Mouse (Mus musculus): ENCODE results near the gene Sf1. TPM values are rescaled to one million over a fixed set of nuclear protein-coding genes. Genes with fewer than 3 reads are reported as not detected.

Gene Sf1
- polyA plus RNA-seq, 1 experiment = 355 TPM

DNA sequence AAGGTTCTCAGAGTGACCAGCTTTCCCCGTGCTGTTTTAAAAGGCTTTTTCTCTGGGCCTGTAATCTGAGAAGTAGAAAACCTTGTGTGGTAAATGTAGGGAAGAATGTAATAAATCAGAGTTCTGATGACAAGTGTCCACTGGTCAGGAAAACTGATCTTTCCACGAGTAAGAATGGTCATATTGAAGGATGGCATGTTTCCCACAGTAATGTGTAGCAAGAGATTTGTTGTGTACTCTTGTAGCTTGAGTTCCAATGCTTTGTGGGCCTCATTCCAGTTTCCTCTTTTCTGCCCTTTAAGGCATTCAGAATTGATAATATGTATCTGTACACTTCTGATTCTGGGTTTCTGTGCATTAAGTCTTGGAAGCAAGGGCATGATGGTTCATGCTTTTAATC, 1.4 kb downstream of the Sf1 start:
- no peaks in the 10 kb centered on the region for H3K27me3 ChIP-seq (ENCODE audit: control insufficient read depth, insufficient read depth, low read length, poor library complexity, severe bottlenecking)
- no peak for TF ChIP-seq POLR2A (IDR thresholded peaks at IDR 0.05; ENCODE audit: insufficient read depth, low read length)
- TF ChIP-seq EP300 (IDR thresholded peaks at IDR 0.05; ENCODE audit: insufficient read depth, low read depth, low read length) = no peak
- TF ChIP-seq CTCF (IDR thresholded peaks at IDR 0.05; ENCODE audit: low read depth, low read length) = no peak
- no peaks in the 10 kb centered on the region for H3K9me3 ChIP-seq (replicated peaks; ENCODE audit: control insufficient read depth, insufficient read depth, low read length, poor library complexity, severe bottlenecking)
- H3K9ac ChIP-seq (ENCODE audit: low read depth, poor library complexity, severe bottlenecking) = peak overlapping the region; percentile 95
- no peaks in the 10 kb centered on the region for H3K4me1 ChIP-seq (ENCODE audit: control insufficient read depth, insufficient read depth, low read length)
- peak overlapping the region; percentile 82 for H3K4me3 ChIP-seq (ENCODE audit: low read depth, low read length)
- no peak overlapping the region for H3K27ac ChIP-seq (ENCODE audit: insufficient read depth, low read length)
- peaks cover 51% of the 10 kb centered on the region for H3K36me3 ChIP-seq (ENCODE audit: control insufficient read depth, insufficient read depth, low read length, poor library complexity, severe bottlenecking)

DNA sequence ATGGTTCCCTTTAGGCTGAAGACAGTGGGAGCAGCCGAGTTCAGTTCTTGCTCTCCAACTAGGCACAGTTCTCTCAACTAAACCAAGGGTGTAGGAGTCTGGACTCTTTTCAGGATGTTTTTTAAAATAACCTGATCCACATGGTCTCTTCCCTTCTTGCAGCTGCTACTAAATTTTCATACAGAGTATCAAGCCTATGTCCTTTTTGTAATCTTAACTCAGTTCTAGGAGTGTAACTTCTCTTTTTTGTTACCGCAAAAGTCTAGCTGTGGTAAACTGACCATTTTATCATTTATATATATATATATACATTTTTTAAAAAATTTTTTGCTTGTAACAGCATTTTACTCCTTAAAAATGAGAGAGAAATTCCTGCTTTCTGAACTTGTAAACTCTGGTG, 6.7 kb downstream of the Sf1 start:
- peaks cover 94% of the 10 kb centered on the region for H3K36me3 ChIP-seq (ENCODE audit: control insufficient read depth, insufficient read depth, low read length, poor library complexity, severe bottlenecking)
- no peaks in the 10 kb centered on the region for H3K27me3 ChIP-seq (ENCODE audit: control insufficient read depth, insufficient read depth, low read length, poor library complexity, severe bottlenecking)
- no peak overlapping the region for H3K9ac ChIP-seq (ENCODE audit: low read depth, poor library complexity, severe bottlenecking)
- H3K4me3 ChIP-seq (ENCODE audit: low read depth, low read length) = no peak overlapping the region
- H3K27ac ChIP-seq (ENCODE audit: insufficient read depth, low read length) = no peak overlapping the region
- H3K4me1 ChIP-seq (ENCODE audit: control insufficient read depth, insufficient read depth, low read length) = no peaks in the 10 kb centered on the region
- no peaks in the 10 kb centered on the region for H3K9me3 ChIP-seq (replicated peaks; ENCODE audit: control insufficient read depth, insufficient read depth, low read length, poor library complexity, severe bottlenecking)
- TF ChIP-seq POLR2A (IDR thresholded peaks at IDR 0.05; ENCODE audit: insufficient read depth, low read length) (no peak), CTCF (IDR thresholded peaks at IDR 0.05; ENCODE audit: low read depth, low read length) (no peak), EP300 (IDR thresholded peaks at IDR 0.05; ENCODE audit: insufficient read depth, low read depth, low read length) (no peak)

DNA sequence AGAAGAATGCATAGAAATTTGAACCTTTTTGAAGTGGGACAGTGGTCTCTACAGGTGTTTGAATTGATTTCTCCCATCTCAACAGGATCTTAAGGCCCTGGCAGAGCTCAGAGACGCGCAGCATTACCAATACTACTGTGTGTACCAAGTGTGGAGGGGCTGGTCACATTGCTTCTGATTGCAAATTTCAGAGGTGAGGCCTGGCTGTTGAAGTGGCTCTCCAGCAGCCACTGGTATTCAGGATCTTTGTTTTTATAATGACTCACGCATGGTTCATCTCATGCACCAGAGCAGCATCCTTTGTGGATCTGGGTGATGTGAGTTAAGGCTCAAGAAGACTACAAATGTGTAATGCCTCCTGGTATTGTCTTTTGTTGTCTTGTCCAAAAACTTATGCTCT, 8.9 kb downstream of the Sf1 start:
- Histone ChIP-seq H3K36me3 (ENCODE audit: control insufficient read depth, insufficient read depth, low read length, poor library complexity, severe bottlenecking) (peaks cover 90% of the 10 kb centered on the region), H3K9me3 (replicated peaks; ENCODE audit: control insufficient read depth, insufficient read depth, low read length, poor library complexity, severe bottlenecking) (no peaks in the 10 kb centered on the region), H3K27ac (ENCODE audit: insufficient read depth, low read length) (no peak overlapping the region), H3K4me1 (ENCODE audit: control insufficient read depth, insufficient read depth, low read length) (no peaks in the 10 kb centered on the region), H3K27me3 (ENCODE audit: control insufficient read depth, insufficient read depth, low read length, poor library complexity, severe bottlenecking) (no peaks in the 10 kb centered on the region), H3K9ac (ENCODE audit: low read depth, poor library complexity, severe bottlenecking) (no peak overlapping the region), H3K4me3 (ENCODE audit: low read depth, low read length) (no peak overlapping the region)
- TF ChIP-seq POLR2A (IDR thresholded peaks at IDR 0.05; ENCODE audit: insufficient read depth, low read length) (no peak), EP300 (IDR thresholded peaks at IDR 0.05; ENCODE audit: insufficient read depth, low read depth, low read length) (no peak), CTCF (IDR thresholded peaks at IDR 0.05; ENCODE audit: low read depth, low read length) (no peak)

DNA sequence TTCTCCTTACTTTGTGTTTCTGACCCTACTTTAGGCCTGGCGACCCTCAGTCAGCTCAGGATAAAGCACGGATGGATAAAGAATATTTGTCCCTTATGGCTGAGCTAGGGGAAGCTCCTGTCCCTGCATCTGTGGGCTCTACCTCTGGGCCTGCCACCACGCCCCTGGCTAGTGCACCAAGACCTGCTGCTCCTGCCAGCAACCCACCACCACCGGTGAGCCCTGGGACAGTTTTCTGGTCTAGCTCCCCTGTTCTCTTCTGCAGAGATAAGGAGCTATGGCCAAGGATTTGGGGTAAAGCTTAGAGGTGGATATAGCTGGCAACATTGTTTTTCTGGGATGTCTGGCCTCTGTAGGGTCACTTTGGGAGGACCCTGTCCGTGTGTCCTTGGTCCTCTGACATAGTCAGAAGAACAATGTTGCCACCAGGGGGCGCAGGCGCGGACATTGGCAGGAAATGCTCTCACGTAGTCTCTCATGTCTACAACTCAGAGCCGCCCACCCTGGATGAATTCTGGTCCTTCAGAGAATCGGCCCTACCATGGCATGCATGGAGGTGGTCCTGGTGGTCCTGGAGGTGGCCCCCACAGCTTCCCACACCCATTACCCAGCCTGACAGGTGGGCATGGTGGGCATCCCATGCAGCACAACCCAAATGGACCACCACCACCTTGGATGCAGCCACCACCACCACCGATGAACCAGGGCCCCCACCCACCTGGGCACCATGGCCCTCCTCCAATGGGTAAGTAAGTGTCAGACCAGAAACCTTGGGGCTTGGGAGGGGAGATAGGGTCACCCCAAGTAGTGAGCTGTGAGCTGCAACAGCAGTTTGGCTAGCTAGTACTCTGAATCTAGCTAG, 10.3 kb downstream of the Sf1 start:
- Histone ChIP-seq H3K9ac (ENCODE audit: low read depth, poor library complexity, severe bottlenecking) (no peak overlapping the region), H3K27ac (ENCODE audit: insufficient read depth, low read length) (no peak overlapping the region), H3K4me3 (ENCODE audit: low read depth, low read length) (no peak overlapping the region), H3K27me3 (ENCODE audit: control insufficient read depth, insufficient read depth, low read length, poor library complexity, severe bottlenecking) (no peaks in the 10 kb centered on the region), H3K36me3 (ENCODE audit: control insufficient read depth, insufficient read depth, low read length, poor library complexity, severe bottlenecking) (peaks cover 85% of the 10 kb centered on the region), H3K9me3 (replicated peaks; ENCODE audit: control insufficient read depth, insufficient read depth, low read length, poor library complexity, severe bottlenecking) (no peaks in the 10 kb centered on the region), H3K4me1 (ENCODE audit: control insufficient read depth, insufficient read depth, low read length) (no peaks in the 10 kb centered on the region)
- peak; percentile 86 for TF ChIP-seq CTCF (IDR thresholded peaks at IDR 0.05; ENCODE audit: low read depth, low read length)
- no peak for TF ChIP-seq POLR2A (IDR thresholded peaks at IDR 0.05; ENCODE audit: insufficient read depth, low read length)
- no peak for TF ChIP-seq EP300 (IDR thresholded peaks at IDR 0.05; ENCODE audit: insufficient read depth, low read depth, low read length)

DNA sequence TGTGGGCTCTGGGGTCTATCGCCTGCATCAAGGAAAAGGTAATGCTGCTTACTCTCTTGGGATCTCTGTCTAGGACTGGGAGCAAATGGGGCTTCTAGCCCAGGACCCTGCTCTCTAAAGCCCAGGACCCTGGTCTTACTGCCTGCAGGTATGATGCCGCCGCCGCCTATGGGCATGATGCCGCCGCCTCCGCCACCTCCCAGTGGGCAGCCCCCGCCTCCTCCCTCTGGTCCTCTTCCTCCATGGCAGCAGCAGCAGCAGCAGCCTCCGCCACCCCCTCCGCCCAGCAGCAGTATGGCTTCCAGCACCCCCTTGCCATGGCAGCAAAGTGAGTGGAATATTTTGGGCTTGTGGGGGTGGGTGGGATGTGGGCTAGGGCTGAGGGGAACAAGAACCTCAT, 11.1 kb downstream of the Sf1 start:
- H3K9me3 ChIP-seq (replicated peaks; ENCODE audit: control insufficient read depth, insufficient read depth, low read length, poor library complexity, severe bottlenecking) = no peaks in the 10 kb centered on the region
- peak overlapping the region; percentile 5 for H3K4me3 ChIP-seq (ENCODE audit: low read depth, low read length)
- H3K27me3 ChIP-seq (ENCODE audit: control insufficient read depth, insufficient read depth, low read length, poor library complexity, severe bottlenecking) = no peaks in the 10 kb centered on the region
- no peak for TF ChIP-seq CTCF (IDR thresholded peaks at IDR 0.05; ENCODE audit: low read depth, low read length)
- no peak for TF ChIP-seq EP300 (IDR thresholded peaks at IDR 0.05; ENCODE audit: insufficient read depth, low read depth, low read length)
- TF ChIP-seq POLR2A (IDR thresholded peaks at IDR 0.05; ENCODE audit: insufficient read depth, low read length) = no peak
- H3K4me1 ChIP-seq (ENCODE audit: control insufficient read depth, insufficient read depth, low read length) = no peaks in the 10 kb centered on the region
- no peak overlapping the region for H3K27ac ChIP-seq (ENCODE audit: insufficient read depth, low read length)
- H3K9ac ChIP-seq (ENCODE audit: low read depth, poor library complexity, severe bottlenecking) = 0 out of 2 replicates have a peak overlapping the region, but pooled peaks have one; percentile 50
- peaks cover 79% of the 10 kb centered on the region for H3K36me3 ChIP-seq (ENCODE audit: control insufficient read depth, insufficient read depth, low read length, poor library complexity, severe bottlenecking)
